Mouse (Mus musculus) myocyte (in vitro differentiated cells): ENCODE measurements around the gene Dnajc16. TPM values are rescaled to one million over a fixed set of nuclear protein-coding genes. Genes with fewer than 3 reads are reported as not detected.

ENCODE experiments used
- H3K27me3 ChIP-seq: one replicate; pipeline ENCODE4 v1.6.1; 2011; ENCODE audit not compliant: control insufficient read depth, insufficient read depth, insufficient read length
- H3K36me3 ChIP-seq: one replicate; pipeline ENCODE4 v1.6.1; 2011; ENCODE audit not compliant: control insufficient read depth, insufficient read depth
- H3K4me2 ChIP-seq: one replicate; pipeline ENCODE4 v1.6.1; 2011; ENCODE audit warnings: low read depth, control low read depth
- H3K4me3 ChIP-seq: one replicate; pipeline ENCODE4 v1.5.1; 2011; ENCODE audit warnings: mild to moderate bottlenecking, control low read depth, moderate library complexity
- H3K79me2 ChIP-seq: one replicate; pipeline ENCODE4 v1.6.1; 2011; ENCODE audit not compliant: control insufficient read depth, insufficient read depth
- H3ac ChIP-seq: one replicate; pipeline ENCODE4 v1.6.1; 2011; ENCODE audit not compliant: control insufficient read depth, insufficient read length
- CEBPB ChIP-seq: IDR thresholded peaks from 2 replicates; pipeline ENCODE4 v1.6.1; 2011; ENCODE audit warnings: mild to moderate bottlenecking, moderate library complexity; ENCODE audit not compliant: poor library complexity, insufficient read depth, severe bottlenecking
- E2F4 ChIP-seq: IDR thresholded peaks from one replicate; pipeline ENCODE4 v1.6.1; 2011; ENCODE audit warnings: mild to moderate bottlenecking, control low read depth, moderate library complexity; ENCODE audit not compliant: insufficient read depth
- MAX ChIP-seq: IDR thresholded peaks from one replicate; pipeline ENCODE4 v1.6.1; 2011; ENCODE audit warnings: low read depth, mild to moderate bottlenecking, control low read depth
- MYOD1 ChIP-seq, 3 experiments: IDR thresholded peaks; one replicate each; pipeline ENCODE4 v1.6.1; 2011; ENCODE audit warnings: control low read depth in 2 of 3, low read depth in 2 of 3, mild to moderate bottlenecking in 2 of 3, moderate library complexity in 1 of 3; ENCODE audit not compliant: insufficient read length in 2 of 3, control insufficient read depth in 1 of 3
- MYOG ChIP-seq, 3 experiments: IDR thresholded peaks; one replicate each; pipeline ENCODE4 v1.6.1; 2011; ENCODE audit warnings: control low read depth in 2 of 3, low read depth in 2 of 3, mild to moderate bottlenecking in 2 of 3; ENCODE audit not compliant: insufficient read length in 2 of 3, control insufficient read depth in 1 of 3, insufficient read depth in 1 of 3
- POLR2A ChIP-seq: IDR thresholded peaks from one replicate; pipeline ENCODE4 v1.6.1; 2011; ENCODE audit warnings: low read depth, mild to moderate bottlenecking, control low read depth, moderate library complexity; ENCODE audit not compliant: insufficient read length
- POLR2AphosphoS2 ChIP-seq: IDR thresholded peaks from one replicate; pipeline ENCODE4 v1.6.1; 2011; ENCODE audit warnings: low read depth, control low read depth; ENCODE audit not compliant: insufficient read length
- REST ChIP-seq: IDR thresholded peaks from one replicate; pipeline ENCODE4 v1.6.1; 2011; ENCODE audit warnings: mild to moderate bottlenecking, control low read depth, moderate library complexity; ENCODE audit not compliant: insufficient read depth, insufficient read length
- SRF ChIP-seq: IDR thresholded peaks from one replicate; pipeline ENCODE4 v1.6.1; 2011; ENCODE audit warnings: low read depth; ENCODE audit not compliant: control insufficient read depth, insufficient read length
- TCF12 ChIP-seq: IDR thresholded peaks from one replicate; pipeline ENCODE4 v1.6.1; 2011; ENCODE audit warnings: mild to moderate bottlenecking, control low read depth; ENCODE audit not compliant: poor library complexity, insufficient read depth, severe bottlenecking
- TCF3 ChIP-seq: IDR thresholded peaks from one replicate; pipeline ENCODE4 v1.6.1; 2011; ENCODE audit warnings: low read depth, control low read depth; ENCODE audit not compliant: insufficient read length
- USF1 ChIP-seq: IDR thresholded peaks from one replicate; pipeline ENCODE4 v1.6.1; 2011; ENCODE audit warnings: low read depth, mild to moderate bottlenecking, control low read depth, moderate library complexity
- polyA plus RNA-seq: library from polyadenylated mRNA; unstranded; fragments of >200 nt; fragmentation: generic; extraction: Trizol; gene quantifications from one replicate; pipeline ENCODE4 v1.2.1, GENCODE M21; 2012; ENCODE audit warnings: missing spikeins

Gene Dnajc16
- polyA plus RNA-seq, 1 experiment, result 9.5 TPM

GRCm38 (mm10) chr4:141828177-141828576, 37.4 kb upstream of the Dnajc16 start:
- no peak overlapping the region for H3K4me3 ChIP-seq
- no peaks in the 10 kb centered on the region for H3K79me2 ChIP-seq
- no peak overlapping the region for H3ac ChIP-seq
- H3K36me3 ChIP-seq, result no peaks in the 10 kb centered on the region
- no peak overlapping the region for H3K4me2 ChIP-seq
- no peak for TF ChIP-seq CEBPB
- no peak for TF ChIP-seq MYOD1 (IDR thresholded peaks at IDR 0.05; ENCODE audit: control insufficient read depth in 1 of 3, insufficient read length in 2 of 3, low read depth in 2 of 3)
- TF ChIP-seq REST, result no peak
- no peak for TF ChIP-seq SRF
- TF ChIP-seq MYOG (IDR thresholded peaks at IDR 0.05; ENCODE audit: control insufficient read depth in 1 of 3, insufficient read depth in 1 of 3, insufficient read length in 2 of 3, low read depth in 2 of 3), result no peak
- TF ChIP-seq POLR2A, result no peak
- TF ChIP-seq POLR2AphosphoS2, result no peak
- no peak for TF ChIP-seq USF1
- no peak for TF ChIP-seq TCF3
- no peak for TF ChIP-seq E2F4
- no peak for TF ChIP-seq MAX
- TF ChIP-seq TCF12, result no peak
- H3K27me3 ChIP-seq, result peaks cover 5% of the 10 kb centered on the region

GRCm38 (mm10) chr4:141827401-141827800, 36.7 kb upstream of the Dnajc16 start:
- no peak for TF ChIP-seq MYOD1 (IDR thresholded peaks at IDR 0.05; ENCODE audit: control insufficient read depth in 1 of 3, insufficient read length in 2 of 3, low read depth in 2 of 3)
- TF ChIP-seq MYOG (IDR thresholded peaks at IDR 0.05; ENCODE audit: control insufficient read depth in 1 of 3, insufficient read depth in 1 of 3, insufficient read length in 2 of 3, low read depth in 2 of 3), result no peak
- TF ChIP-seq E2F4, result no peak
- TF ChIP-seq SRF, result no peak
- H3K79me2 ChIP-seq, result no peaks in the 10 kb centered on the region
- H3K36me3 ChIP-seq, result no peaks in the 10 kb centered on the region
- no peak overlapping the region for H3K4me2 ChIP-seq
- peaks cover 5% of the 10 kb centered on the region for H3K27me3 ChIP-seq
- H3K4me3 ChIP-seq, result no peak overlapping the region
- no peak overlapping the region for H3ac ChIP-seq

- TF ChIP-seq POLR2AphosphoS2 (no peak), MYOD1 (IDR thresholded peaks at IDR 0.05; ENCODE audit: control insufficient read depth in 1 of 3, insufficient read length in 2 of 3, low read depth in 2 of 3) (no peak), POLR2A (no peak), MYOG (IDR thresholded peaks at IDR 0.05; ENCODE audit: control insufficient read depth in 1 of 3, insufficient read depth in 1 of 3, insufficient read length in 2 of 3, low read depth in 2 of 3) (no peak), SRF (no peak), REST (no peak), USF1 (no peak), TCF12 (no peak), TCF3 (no peak), E2F4 (no peak), MAX (no peak), CEBPB (no peak)
- H3K27me3 ChIP-seq, result peaks cover 5% of the 10 kb centered on the region
- H3K4me3 ChIP-seq, result no peak within 1 kb of the TSS
- no peak within 1 kb of the TSS for H3K4me2 ChIP-seq
- H3K79me2 ChIP-seq, result no peaks in the 10 kb centered on the region
- no peak within 1 kb of the TSS for H3ac ChIP-seq
- H3K36me3 ChIP-seq, result no peaks in the 10 kb centered on the region
Observed at GRCm38 (mm10) chr4:141826060-141826459, 35.3 kb upstream of the Dnajc16 start, which contains the start of gene Cela2a. Gene Cela2a, minus strand, starts transcription at chr4:141826160.

- H3K79me2 ChIP-seq, result no peaks in the 10 kb centered on the region
- peaks cover 5% of the 10 kb centered on the region for H3K27me3 ChIP-seq
- H3K4me3 ChIP-seq, result no peak overlapping the region
- TF ChIP-seq REST, result no peak
- TF ChIP-seq TCF12, result no peak
- no peak overlapping the region for H3K4me2 ChIP-seq
- H3ac ChIP-seq, result no peak overlapping the region
- H3K36me3 ChIP-seq, result no peaks in the 10 kb centered on the region
Observed at GRCm38 (mm10) chr4:141822979-141823378, 32.2 kb upstream of the Dnajc16 start.

GRCm38 (mm10) chr4:141822089-141822488, 31.4 kb upstream of the Dnajc16 start:
- no peaks in the 10 kb centered on the region for H3K79me2 ChIP-seq
- H3K27me3 ChIP-seq, result peaks cover 5% of the 10 kb centered on the region
- H3K4me2 ChIP-seq, result no peak overlapping the region
- no peak overlapping the region for H3K4me3 ChIP-seq
- no peaks in the 10 kb centered on the region for H3K36me3 ChIP-seq
- H3ac ChIP-seq, result no peak overlapping the region
- no peak for TF ChIP-seq POLR2AphosphoS2
- no peak for TF ChIP-seq USF1
- TF ChIP-seq POLR2A, result no peak
- TF ChIP-seq CEBPB, result no peak
- no peak for TF ChIP-seq E2F4
- TF ChIP-seq TCF3, result no peak
- TF ChIP-seq MAX, result no peak
- TF ChIP-seq MYOD1 (IDR thresholded peaks at IDR 0.05; ENCODE audit: control insufficient read depth in 1 of 3, insufficient read length in 2 of 3, low read depth in 2 of 3), result no peak
- no peak for TF ChIP-seq REST
- no peak for TF ChIP-seq TCF12
- TF ChIP-seq MYOG (IDR thresholded peaks at IDR 0.05; ENCODE audit: control insufficient read depth in 1 of 3, insufficient read depth in 1 of 3, insufficient read length in 2 of 3, low read depth in 2 of 3), result no peak
- no peak for TF ChIP-seq SRF
